Mouse (Mus musculus): Measurements from ENCODE around the gene Rbck1.
"Not testable (repeated sequence)": the region's sequence is repeated elsewhere in the genome, so short reads cannot be mapped to it uniquely, and the experiment has no call there.

The Rbck1 gene

DNA sequence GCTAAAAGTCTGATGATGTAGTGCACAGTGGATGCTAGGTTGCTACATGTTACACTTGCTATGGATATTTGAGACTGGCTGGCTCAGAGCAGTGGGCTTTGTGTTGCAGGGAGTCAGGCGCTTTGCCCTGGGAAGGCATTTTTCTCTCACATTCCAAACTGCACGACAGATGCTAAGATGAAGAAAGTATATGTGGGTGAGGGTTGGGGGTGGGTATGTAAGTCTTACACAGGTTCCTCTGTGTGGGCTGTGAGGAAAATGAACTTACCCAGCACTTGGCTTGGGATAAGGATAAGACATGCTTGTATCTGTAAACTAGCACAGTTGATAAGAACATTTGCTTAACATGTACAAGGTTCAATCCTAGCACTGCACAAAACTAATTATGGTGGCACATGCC lies 29.6 kb downstream of the Rbck1 start:
- no peak for DNase-seq (ENCODE audit: low spot score in 2 of 2)

DNA sequence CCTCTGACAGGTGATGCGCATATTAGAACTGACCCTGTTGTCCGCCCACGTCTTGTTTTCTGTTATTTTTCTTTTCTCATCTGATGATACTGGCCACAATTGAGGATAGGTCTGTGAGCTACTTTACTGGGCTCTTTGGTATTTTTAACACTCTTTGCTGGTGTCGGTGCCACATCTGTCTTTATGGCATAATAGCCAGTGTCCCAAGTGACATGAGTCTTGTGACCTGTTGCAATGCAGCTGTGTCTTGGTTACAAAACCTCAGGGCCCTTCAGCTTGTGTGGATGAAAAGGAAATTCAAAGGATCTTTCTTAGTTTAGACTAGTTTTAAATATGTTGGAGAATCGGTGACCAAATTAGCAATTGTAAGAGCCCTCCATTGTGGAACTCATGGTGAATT lies 37.9 kb downstream of the Rbck1 start:
- DNase-seq (ENCODE audit: low spot score in 2 of 2), result no peak

DNA sequence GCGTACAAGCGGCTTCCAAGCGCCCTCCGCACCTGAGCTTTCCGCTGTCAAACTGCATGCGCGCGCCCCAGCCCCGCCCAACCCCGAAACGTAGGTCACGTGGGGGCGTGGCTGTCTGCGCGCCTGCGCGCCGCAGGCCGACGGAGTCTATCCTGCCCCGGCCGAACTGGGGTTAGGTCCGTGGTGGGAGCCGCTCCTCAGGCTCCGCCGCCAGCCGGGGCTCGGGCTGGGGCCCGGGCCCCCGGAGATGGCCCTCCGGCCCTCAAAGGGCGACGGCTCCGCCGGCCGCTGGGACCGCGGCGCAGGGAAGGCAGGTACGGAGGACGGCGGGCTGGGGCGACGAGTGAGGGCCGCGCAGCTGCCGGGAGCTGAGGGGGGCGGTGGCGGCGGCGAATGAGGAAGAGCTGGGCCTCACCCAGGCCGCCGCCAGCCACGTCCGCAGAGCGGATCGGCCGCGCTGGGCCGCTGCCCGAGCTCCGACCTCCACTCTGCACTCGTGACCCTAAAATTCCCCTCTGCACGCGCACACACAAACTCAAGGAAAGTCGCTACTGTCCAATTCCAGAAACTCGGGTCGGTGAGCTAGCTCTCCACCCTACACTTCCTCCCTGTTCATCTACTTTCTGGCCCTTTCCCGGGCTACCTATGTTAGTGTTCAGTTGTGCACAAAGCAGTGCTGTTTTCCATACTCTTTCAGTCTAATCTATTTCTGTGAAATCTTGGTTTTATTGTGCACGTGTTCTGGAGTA lies 38.6 kb downstream of the Rbck1 start, which contains the start of gene Tbc1d20:
Gene Tbc1d20 (plus strand): TSS at position 102 of the 749 bp plus-strand sequence.
- peak; percentile 74 to 88 for DNase-seq (ENCODE audit: low spot score in 2 of 2)

DNA sequence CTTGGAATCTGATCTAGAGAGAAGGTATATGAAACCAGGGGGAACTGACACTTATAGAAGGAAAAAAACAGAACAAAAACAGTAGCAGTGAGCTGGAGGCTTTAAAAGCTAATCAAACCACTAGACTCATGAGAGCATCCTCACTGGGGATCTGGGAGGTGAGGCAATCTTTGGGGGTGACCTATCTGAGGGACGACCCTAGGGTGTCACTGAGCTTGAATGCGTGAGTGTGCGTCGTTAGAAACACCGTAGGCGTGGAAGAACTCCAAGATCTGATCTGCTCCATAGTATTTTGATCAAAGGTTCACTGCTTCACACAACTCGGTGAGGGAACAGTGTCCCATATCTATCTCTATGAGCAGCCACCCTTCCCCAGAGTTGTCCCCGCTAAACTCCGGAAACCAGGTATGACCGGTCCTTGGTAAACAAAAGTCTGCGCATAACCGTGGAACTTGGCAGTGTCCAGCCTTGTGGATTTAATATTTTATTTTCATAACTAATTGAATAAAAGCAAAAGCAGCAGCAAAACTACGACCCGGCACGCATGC lies 39.2 kb downstream of the Rbck1 start:
- DNase-seq (ENCODE audit: low spot score in 2 of 2), result no peak

DNA sequence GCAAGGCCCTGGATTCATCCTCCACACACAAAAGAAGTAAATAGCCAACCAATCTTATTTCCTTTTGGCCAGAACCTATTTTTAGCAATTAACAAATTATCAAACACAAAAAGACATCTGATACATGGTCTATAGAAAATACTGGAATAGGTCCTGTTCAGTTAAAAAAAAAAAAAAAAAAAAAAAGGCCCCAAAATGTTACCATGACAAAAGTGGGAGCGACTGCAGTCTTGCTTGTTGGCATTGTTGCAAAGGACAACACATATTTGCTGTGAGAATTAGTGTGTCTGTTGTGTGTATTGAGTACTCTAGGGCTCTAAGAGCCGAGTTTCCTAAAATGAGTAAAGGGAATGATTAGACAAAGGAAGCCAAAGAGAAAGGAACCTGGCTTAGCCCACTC lies 40.0 kb downstream of the Rbck1 start:
- DNase-seq (ENCODE audit: low spot score in 2 of 2), result no peak

DNA sequence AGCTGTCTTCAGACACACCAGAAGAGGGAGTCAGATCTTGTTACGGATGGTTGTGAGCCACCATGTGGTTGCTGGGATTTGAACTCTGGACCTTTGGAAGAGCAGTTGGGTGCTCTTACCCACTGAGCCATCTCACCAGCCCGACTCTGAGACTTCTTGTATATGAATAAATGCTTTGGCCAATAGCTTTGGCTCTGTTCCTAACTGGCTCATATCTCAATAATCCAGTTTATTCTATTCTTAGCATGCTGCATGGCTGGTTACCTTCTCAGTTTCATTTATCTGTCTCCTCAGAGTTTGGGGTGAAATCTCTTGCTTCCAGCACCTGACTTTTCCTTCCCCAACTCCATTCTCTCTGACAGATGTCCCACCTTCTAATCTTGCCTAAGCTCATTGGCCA lies 42.8 kb downstream of the Rbck1 start:
- DNase-seq (ENCODE audit: low spot score in 2 of 2), result not testable (repeated sequence)

DNA sequence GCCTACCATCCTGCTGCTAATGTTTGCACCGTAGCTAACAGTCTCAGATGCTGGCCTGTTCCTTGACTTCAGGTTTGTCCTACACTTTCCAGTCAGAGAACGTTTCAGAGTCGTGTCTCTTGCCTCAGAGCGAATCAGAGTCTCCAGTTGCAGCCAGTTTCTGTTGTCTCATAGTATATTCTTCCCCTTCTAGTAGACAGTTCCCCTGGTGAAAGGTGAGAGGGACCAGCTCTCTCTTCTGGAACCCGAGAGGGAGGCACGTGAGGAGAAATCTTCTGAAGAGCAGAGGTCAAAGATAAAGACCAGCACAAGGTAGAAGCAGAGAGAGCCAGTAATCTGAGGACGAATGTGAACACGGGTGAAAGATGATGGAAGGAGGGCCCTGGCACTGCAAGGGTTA lies 44.4 kb downstream of the Rbck1 start:
- DNase-seq (ENCODE audit: low spot score in 2 of 2), result no peak

DNA sequence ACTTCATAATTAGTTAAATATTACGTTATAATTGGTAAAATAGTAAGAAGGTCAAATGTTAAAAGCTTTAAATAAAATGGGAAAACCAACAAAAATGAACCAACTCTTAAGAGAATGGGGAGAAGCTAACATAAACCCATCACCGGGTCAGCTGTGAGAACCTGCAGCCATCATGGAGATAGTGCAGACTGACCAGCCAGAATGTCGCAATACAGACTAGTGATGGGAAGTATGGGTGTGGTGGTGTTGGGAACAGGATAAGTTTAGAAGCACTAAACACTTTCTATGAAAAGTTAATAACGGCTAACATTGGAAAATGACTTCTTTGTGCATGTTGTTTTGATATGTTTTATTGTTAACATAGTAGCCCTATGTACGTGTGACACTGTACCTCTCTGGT lies 44.9 kb downstream of the Rbck1 start:
- no peak for DNase-seq (ENCODE audit: low spot score in 2 of 2)

DNA sequence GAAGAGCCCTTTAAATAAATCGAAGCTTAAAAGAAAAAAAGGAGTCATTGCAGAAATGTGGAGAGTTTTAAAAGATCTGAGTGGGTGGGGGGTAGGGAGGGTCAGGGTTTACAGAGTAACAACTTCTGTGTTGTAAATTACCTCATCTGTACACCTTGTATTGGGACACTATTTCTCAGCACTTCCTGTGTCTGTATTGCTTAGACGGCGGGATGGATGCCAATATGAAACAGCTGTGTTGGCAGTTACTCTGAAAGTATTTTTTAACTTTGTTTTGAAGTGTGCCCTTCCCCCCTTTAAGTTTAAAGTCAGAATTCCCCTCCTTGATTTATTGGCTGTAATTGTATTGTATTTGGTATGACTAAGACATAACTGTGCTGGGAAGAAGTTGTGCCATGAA lies 51.0 kb downstream of the Rbck1 start:
- DNase-seq (ENCODE audit: low spot score in 2 of 2), result no peak

DNA sequence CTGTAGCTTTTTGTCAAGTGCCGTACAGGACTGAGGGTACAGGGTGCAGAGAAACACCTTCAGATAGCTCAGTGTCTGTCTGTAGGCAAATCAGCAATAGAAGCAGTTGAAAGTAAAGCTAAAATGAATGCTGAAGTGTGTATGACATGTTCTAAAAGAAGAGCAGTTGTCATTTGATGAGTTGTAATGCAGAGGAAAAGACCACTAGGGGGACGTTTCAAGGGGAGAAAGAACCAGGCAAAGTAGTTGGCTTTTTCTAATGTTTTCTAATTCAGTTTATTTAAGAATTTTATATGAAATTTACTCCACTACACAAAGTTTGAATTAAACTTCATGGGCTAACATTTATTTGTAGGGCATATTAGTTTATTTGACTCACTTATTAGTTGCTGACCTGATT lies 58.8 kb downstream of the Rbck1 start:
- no peak for DNase-seq (ENCODE audit: low spot score in 2 of 2)
